18 mouse cellular contexts compared by ENCODE assay signal in the genomic region with DNA sequence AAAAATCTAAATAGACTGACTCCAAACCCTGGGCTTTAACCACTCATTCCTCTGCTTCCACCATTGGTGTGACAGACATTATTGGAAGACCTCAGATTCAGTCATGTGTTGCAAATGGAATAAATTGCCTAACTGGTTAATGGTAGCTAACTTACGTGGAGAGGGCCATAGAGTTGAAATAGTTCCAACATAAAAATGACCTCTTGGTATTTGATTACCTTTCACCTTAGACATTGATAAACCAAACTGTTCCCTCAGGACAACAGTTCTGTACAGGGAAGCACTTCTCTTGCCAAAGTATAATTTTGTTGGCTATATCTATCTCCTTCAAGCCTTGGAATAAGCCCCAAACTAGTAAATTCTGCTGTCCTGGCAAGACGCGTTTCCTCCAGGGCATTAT. TPM values are rescaled to one million over a fixed set of nuclear protein-coding genes. Genes with fewer than 3 reads are reported as not detected.
"Had no signal": no experiment of that assay in that cellular context is flagged by ENCODE, and none has a peak within 500 bp of the region (broad histone marks: within the 10 kb centered on the region; RNA-seq: fewer than 3 reads in every experiment).

No protein-coding gene starts in this region.

- H3K9me3 ChIP-seq: lung, embryonic 15.5 days; midbrain, embryonic 13.5 days; midbrain, embryonic 15.5 days; neural tube, embryonic 12.5 days; stomach, embryonic 15.5 days had no signal

- H3K27me3 ChIP-seq: lung, embryonic 15.5 days; megakaryocyte, embryonic 14.5 days; midbrain, embryonic 13.5 days; midbrain, embryonic 15.5 days; neural tube, embryonic 12.5 days; stomach, embryonic 15.5 days had no signal

- H3K27ac ChIP-seq: lung, embryonic 15.5 days; macrophage; midbrain, embryonic 13.5 days; midbrain, embryonic 15.5 days; neural tube, embryonic 12.5 days; stomach, embryonic 15.5 days; stomach, postnatal 0 days had no signal

- H3K4me1 ChIP-seq: megakaryocyte, embryonic 14.5 days; midbrain, embryonic 13.5 days; midbrain, embryonic 15.5 days; neural tube, embryonic 12.5 days; stomach, embryonic 15.5 days had no signal

- H3K36me3 ChIP-seq: lung, embryonic 15.5 days; midbrain, embryonic 13.5 days; midbrain, embryonic 15.5 days; neural tube, embryonic 12.5 days; stomach, embryonic 15.5 days had no signal

- H3K4me3 ChIP-seq: lung, embryonic 15.5 days; megakaryocyte, embryonic 14.5 days; midbrain, embryonic 13.5 days; midbrain, embryonic 15.5 days; neural tube, embryonic 12.5 days; stomach, embryonic 15.5 days had no signal

- H3K9ac ChIP-seq: lung, embryonic 15.5 days; midbrain, embryonic 13.5 days; midbrain, embryonic 15.5 days; neural tube, embryonic 12.5 days; stomach, embryonic 15.5 days had no signal

- ATAC-seq: lung, postnatal 0 days; midbrain, embryonic 13.5 days; midbrain, embryonic 15.5 days had no signal

- DNase-seq: lung, adult 2 months; lung, postnatal 14 days; lung, postnatal 36 days; right cerebral cortex, postnatal 14 days; thymus, adult 2 months; thymus, postnatal 25 days; thymus, postnatal 4 days had no signal

- H3K4me2 ChIP-seq: lung, embryonic 15.5 days; midbrain, embryonic 11.5 days; midbrain, embryonic 13.5 days; midbrain, embryonic 15.5 days; neural tube, embryonic 12.5 days; stomach, embryonic 15.5 days had no signal

RNA-seq across cellular contexts. Expression of a gene that starts 48.1 kb away (rescaled TPM):
- total RNA-seq: monocyte, adult 5-6 weeks had no signal
